Mouse (Mus musculus): ENCODE data around the gene Cd83. TPM values are rescaled to one million over a fixed set of nuclear protein-coding genes. Genes with fewer than 3 reads are reported as not detected.

The Cd83 gene
- polyA plus RNA-seq, 1 experiment from 2014 or later, result 10.1 TPM

Other genes with a start within 250 kb of the Cd83 start
- gene Mcur1, start 224.6 kb upstream of the Cd83 start, polyA plus RNA-seq (2014; fragmentation: Nextera tagmentation; extraction: Ambion mirVana), result 9.8 and 10.8 TPM in 2 replicates
- 9.9 and 10.4 TPM in 2 replicates for gene Rnf182, start 169.1 kb upstream of the Cd83 start, polyA plus RNA-seq (2014; fragmentation: Nextera tagmentation; extraction: Ambion mirVana)